Mouse (Mus musculus) c-Kit-negative CD71-positive TER-119-positive erythroid progenitor cells, embryonic 14.5 days (primary cell): ENCODE data around the gene Tom1l1.

Source experiments
- DNase-seq: peaks from one replicate; pipeline ENCODE4 v3.0.0-alpha.2; 2013; ENCODE audit warnings: low read depth, low spot score

The Tom1l1 gene

DNA sequence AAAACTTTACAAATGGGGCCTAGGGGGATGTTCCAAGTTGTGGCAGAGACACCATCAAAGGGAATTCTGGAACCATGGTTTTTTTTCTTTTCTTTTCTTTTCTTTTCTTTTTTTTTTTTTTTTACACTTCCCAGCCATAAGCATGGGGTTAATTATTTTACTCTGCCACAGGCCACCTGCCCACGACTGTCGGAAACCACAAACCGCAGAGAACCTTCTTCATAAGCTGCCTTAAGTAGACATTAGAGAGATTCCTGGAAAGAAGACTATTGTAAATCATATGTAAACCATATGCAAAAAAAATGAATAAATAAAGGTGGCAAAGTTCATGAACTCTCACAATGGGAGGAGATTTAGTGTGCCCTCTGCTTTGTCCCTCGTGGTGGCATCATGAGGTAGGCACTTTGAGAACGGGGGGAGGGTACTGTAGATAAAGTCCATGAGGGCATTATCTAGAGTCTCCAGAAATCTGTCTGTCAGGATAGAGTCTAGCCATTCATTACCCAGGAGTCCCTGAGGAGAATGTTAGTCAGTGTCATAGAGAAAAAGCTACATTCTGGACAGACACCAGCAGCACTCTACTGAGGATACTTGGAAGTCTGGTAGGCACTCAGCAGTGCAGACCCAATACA is 12.6 kb downstream of the Tom1l1 start:
- DNase-seq = peak; percentile 76

DNA sequence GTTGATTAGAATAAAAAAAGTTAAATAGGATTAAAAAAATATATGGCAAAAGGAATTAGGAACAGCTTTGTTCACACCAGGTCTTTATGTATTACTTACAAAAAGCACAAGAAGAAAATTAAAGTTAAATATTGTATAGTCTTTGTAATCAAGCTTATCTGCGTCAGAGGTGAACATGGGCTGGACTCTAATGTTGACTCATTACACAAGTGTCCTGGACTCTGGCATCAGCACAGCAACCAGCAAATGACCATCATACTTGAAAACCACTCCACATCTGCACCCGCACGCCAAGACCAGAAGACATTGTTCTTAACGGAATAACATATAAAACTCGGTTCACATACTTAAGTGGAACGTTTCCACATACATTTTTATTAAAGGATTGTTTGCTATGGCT is 20.8 kb downstream of the Tom1l1 start:
- no peak for DNase-seq

DNA sequence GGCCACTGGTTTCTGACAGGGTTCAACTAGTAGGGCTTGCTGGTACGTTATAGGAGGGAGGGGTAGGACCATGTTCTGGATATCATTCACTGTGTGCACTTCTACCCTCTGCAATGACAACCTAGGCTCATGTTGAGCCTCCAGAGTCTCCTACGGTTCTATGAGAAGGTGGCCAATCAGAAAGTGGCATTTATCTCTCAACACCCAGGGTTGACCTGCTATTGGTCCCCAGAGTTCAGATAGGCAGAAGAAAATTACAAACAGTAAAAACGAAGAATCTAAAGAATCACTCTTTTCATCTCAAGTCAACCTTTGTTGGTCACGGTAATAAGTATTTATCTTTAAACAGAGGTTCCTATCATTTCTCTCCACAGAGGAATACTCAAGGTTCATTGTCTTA is 21.2 kb downstream of the Tom1l1 start:
- no peak for DNase-seq

DNA sequence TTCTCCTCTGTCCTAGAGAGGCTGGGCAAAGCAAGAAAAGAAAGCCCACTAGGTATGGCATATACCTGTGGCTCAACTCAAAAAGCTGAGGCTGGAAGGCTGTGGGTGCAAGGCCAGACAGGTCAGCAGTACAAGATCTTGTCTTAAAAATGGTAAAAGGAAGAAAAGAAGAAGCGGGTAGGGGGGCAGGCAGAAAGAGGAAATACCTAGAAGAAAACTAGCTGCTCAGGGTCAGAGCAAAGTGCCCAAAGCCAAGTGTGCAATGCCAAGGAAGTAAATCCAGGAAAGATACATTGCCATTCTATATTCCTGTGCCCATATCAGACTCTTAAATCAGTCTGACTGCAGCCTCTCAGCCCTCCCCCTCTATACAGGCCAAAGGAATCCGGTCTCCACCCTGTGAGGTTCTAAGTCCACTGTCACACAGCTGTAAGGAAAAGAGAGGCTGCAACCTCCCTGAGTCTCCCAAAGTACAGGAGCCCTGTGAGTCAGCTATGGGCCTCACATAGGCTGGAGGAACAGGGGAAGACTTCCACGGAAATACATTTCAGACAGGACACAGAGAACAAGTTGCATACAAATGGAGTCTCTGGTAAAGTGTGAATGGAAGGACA is 21.9 kb downstream of the Tom1l1 start:
- no peak for DNase-seq

DNA sequence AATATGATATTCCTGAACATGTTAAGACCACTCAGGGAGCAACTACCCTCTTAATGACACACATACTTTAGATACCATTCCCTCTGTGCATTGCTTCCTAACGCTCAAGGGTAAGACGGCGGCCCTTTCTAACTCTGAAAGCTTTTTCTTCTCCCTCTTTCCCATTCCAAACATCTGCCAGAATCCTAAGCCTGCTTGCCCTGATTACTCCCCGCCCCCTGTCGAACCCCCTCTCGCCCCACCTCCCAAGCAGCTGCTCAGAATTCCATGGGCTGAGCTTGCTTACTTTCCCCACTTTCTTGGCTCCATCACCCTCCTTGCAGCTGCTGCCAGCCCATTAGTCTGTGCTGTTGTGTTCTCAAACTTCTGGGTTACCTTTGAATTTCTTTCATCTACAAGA is 23.0 kb downstream of the Tom1l1 start:
- no peak for DNase-seq

DNA sequence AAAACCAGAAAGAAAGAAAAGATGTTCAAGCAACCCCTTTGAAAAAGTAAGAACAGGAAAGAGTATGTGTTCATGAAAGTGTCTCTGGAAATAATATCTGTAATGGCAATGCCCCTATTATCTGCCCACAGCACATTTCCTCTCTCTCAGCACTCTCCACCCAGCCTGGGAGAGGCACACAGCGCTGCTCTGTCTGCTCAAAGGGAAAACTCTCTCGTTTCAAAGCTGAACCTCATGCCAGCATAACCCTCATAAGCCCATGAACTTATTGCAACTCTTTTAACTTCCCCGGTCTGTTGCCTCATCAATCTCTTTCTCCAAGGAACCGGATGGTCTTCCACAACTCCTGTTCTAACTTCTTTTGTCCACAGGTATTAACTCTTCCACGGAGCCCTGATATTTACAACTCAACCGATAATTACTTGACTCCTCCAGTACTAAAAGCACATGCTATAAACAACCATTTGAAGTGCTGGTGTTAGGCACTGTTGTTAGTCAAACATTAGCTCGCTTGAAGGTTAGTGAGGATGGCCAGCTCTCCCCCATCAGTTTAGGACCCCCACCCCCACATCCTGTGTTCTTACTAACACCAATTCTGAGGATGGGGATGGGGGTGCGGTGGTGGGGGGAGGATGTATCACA is 23.7 kb downstream of the Tom1l1 start:
- peak; percentile 83 for DNase-seq

DNA sequence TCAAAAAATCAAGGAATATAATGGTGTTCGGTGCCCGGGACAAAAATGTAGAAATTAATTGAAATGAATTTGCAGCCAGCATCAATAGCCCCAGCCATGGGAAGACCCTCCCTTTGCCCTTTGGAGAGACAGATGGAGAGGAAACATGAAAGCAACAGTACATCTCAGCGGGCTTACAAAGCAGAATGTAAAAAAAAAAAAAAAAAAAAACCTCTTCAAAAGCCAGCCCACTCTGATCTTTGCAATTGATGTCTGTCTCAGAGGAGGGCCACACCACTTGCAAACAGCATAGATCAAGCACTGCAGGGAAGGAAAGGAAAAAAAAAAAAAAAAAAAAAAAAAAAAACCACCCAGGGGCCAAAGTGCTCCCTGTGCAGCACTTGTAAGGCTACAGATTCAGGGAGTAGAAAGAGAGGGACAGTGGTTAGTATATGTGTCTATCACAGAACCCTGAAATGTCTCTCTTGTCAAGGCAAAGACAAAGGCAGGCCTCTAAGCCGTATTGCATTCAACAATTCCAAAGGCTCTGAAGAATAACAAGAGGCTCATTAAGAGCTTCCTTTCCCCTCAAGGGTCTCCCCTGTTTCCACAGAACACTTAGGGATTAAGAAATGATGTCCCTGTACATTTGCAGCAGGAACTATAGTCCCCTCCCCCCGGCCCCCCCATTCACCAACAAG is 24.4 kb downstream of the Tom1l1 start:
- no peak for DNase-seq

DNA sequence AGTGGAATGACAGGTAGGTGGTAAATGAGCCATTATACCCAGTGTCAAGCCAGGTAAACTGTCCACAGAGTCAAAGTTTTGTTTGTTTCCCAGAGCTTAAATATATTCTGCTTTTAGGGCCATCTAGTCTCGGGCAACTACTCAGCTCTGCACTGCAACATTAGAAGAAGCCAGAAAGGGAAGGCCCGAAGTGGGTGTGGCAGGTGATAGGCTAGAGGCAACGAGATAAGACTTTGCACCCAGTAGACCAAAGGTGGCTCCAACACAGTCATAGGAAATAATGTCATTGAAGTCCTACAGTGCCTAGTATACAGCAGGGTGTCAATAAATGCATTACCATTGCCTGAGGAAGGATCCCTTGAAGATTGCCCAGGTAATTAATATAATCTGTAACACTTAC is 25.1 kb downstream of the Tom1l1 start:
- peak; percentile 80 for DNase-seq

DNA sequence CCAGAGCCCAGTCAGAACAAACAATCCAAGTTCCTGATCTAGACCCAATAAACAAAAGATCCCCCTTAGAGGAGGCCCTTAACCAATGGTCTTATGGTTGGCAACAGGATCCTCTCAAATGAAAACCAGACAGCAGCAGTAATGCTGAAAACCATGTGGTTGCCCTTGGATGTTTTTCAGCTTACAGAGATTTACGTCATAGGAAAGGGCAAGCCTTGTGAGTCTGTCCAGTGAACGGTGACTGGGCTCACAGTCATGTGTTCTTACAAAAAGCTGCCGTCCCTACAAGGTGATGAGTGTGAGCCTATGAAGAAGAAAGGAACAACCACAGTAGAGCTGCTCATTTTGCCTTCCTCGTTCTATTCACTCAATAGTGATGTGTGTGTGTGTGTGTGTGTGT is 27.5 kb downstream of the Tom1l1 start:
- DNase-seq = no peak

DNA sequence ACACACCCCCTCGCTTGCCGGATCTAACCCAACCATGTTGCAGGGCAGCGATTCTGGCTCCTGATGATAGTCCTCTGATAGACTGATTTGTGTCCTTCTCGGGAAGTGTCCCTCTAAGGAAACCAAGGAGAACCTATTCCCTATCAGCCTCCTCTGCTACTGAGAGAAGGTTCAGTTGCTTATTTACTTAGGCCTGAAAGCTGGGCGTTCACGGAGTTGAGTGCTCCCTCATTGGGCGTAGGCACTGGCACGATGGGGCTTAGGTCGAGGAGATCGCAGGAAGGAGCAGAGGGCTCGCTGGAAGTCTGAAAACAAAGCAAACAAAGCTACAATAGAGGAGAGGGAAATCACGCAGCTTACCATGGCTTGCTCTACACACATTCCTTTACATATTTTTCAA is 30.6 kb downstream of the Tom1l1 start:
- DNase-seq = no peak

DNA sequence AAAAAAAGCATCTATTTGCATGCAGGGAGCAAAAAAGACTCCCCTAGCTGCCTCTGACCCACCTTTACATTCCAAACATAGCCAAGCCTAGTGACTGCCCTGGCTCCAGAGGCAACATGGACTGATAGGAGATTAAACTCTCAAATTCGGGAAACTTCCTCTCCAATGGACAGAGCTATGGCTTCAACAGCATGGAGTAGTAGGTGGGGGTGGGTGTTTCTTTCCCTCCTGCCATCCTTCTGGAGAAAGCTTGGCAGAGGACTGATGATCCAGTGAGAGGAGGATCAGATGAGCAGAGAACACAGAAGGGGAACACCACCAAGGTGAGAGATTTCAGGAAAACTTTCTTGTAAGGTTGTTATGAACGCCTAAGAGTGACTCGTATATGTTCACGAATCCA is 35.6 kb downstream of the Tom1l1 start:
- DNase-seq = no peak

DNA sequence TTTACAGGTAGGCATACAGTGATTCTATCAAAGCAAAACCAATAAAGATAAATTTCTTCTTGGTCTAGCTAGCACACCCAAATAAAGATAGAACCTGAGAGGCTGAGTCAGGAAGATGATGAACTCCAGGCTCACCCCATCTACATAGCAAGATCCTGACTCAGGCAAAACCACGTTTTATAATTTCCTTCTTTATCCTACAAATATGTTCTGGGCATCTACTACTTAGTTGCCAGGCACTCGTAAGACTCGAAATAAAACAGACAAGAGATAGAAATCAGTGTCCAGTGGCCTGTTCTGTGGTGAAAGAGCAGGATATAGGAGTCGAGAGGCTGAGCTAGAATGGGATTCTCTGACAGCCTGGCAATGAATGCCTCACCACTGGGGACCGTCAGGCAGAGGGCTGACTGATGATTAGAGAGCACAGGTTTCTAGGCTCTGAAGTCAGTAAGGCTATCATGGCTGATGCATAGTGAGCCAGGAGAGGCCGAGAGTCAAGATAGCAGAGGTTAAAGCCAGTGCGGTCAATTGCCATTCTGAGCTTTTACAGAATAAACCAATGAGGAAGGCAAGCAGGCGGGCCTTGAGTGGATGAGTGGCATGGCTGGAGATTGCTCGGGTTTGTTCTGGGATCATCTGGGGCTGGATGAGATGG is 37.8 kb downstream of the Tom1l1 start:
- no peak for DNase-seq

DNA sequence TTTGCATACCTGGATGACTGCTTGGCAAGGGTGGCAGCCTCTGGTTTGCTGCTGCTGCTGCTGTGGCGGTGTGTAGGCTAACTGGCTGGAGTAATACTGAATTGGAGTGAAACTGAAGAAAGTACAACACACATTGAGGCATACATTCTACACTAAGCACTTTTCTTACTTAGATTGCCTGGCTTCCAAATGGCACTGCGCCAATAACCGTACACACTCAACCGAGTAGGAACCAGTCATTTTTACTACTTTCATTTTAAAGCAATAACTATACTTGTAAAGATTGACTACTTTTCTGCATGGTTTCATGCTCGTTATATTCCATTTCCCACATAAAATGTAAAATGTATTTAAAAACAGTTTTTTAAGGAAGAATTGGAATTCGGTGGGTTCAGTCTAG is 38.4 kb downstream of the Tom1l1 start:
- DNase-seq = no peak

DNA sequence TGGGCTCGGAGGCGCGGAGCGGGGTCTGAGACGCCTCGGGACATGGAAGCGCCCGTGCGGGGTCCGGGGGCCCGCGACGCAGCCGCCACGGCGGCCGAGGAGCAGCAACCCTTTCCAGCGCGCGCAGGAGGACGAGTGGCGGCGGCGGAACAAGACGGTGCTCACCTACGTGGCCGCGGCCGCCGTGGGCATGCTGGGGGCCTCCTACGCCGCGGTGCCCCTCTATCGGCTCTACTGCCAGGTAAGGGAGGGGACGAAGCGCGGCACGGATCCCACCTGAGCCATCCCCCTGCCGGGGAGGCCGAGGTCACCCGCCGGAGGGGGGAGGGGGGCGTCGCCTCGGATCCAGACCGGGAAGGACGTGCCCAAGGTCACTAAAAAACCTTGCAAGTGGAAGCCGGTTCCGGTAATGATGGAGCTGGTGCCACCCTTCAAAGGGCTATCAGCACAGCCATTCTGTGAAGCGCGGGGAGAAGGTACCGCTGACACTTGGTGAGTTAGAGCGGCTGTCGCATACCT is 49.8 kb downstream of the Tom1l1 start:
- DNase-seq = peak; percentile 60

DNA sequence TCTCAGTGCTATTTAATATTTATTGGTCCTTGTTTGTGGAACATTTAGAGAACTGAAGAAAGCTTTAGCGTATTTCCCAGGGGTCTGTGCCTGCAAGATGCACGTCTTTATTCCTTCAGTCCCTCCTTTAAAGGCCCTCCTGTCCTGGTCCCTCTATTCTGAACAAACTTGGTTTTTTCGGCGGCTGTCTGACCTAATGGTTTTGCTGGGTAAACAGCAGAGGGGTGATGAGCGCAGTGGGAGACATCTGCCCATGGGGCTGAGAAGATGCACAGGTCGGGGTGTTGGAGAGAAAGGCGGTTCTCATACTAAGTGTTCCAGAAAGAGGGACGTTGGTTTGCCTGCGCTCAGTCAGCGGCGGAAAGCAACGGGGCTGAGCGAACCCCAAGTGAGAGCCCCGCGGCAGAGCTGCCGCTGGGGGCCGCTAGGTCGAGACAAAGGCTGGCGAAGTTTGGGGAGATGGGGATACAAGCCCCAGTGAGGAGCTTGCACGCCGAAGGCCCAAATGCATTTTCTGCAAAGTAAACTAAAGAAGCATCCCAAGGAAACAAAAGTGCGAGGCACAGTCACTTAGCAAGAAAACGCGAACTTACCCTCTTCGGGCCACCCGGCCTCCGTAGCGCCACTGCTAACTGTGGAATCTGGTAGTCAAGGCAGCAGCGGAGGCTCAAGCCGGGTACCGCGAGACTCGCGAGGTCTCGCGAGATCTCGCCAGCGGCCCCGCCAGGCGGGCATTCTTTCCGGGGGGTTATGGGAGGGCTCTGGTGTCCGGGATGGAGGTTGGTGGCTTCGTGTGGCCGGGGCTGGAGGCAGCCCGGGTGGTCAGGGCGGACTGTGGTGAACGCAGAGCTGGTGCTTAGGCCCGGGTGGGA is 50.5 kb downstream of the Tom1l1 start, which contains the start of the genes Stxbp4 and Cox11:
TSS of gene Stxbp4 (minus strand) at position 645 of the 872 bp plus-strand sequence.
TSS of gene Cox11 (plus strand) at position 734 of the 872 bp plus-strand sequence.
- DNase-seq = peak; percentile 86

DNA sequence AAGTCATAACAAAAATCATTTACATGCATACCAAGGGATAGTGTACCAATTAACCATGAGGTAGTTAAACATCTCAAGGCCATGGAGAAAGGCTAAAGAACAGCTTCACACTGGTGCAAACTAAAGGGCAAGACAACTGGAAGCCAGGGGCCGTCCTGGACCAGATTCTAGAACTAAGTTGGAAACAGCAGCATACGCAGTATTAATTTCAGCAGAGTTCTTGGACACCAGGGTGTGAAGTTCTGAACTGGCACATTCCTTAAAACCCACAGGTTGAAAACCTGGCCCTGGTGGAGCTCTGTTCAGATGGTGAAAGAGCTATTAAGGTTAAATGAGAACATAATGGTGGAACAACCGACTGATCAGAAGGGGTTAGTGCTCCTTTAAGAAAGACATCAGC is 53.5 kb downstream of the Tom1l1 start:
- no peak for DNase-seq

DNA sequence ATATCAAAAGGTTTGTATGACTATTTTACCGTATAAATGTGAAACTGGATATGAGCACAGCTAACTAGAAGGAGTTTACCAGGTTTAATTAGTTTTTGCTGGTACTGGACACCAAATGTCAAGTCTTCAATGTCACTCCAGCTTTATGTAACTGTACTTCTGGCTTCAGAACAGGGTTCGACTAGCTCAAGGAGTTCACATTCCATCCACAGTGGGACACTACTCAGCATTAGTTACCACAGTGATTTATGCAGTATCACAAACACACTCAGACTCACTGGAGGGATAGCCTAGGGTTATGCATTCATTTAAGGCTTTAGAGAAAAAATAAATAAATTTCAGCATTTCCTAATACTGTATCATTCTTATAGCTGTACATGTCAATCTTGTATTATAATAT is 55.7 kb downstream of the Tom1l1 start:
- no peak for DNase-seq

DNA sequence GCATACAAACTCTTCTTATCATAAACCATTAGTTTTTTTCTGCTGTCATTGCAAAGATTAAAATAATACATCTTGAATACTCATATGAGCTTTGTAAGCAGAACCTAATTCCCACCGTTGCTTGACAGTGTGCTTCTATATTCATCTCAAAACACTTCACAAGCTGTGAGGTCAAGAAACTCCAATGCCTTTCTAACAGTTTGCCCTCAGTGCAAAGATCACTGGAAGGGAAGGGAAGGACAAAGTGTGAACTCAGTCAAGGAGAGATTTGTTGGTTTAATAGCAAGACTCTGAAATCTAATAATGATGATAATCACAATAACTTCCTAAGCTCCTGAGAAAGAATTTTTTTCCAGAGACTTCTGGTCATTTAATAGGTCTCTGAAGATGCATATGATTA is 60.4 kb downstream of the Tom1l1 start:
- DNase-seq = no peak

DNA sequence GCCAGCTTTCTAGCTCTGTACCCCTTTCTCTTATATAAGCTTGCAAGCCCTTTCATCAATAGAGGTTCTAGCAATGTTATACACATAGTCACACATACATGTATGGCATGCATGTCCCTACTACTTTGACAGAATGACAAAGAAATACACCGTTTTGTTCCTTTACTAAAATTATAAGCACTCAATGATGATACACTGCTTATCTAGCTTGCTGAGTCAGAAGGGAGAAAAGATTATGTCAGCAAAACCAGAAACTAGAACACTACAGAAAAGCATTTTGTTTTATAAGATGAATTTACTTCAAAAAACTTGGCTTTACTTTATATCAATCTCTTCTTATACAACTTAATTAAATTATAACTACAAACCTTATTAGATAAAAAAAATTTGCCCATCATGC is 63.0 kb downstream of the Tom1l1 start:
- DNase-seq = no peak

DNA sequence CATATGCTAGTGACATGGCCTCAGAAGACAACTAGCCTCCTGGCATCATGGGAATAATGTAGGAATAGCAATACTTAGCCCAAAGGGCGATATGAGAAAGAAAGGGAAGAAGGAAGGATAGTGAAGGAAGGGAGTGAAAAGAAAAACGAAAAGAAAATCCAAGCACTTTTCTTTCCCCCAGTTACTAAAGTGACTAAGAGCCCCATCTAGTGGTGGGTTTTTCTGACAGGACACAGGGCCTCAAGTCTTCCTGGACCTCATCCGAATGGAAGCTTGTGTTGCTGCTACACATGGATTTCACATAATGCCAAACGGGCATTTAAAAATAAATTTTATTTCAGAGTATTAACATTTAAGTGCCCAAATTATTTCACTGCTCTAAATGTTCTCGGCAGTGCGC is 64.7 kb downstream of the Tom1l1 start:
- DNase-seq = peak; percentile 34

DNA sequence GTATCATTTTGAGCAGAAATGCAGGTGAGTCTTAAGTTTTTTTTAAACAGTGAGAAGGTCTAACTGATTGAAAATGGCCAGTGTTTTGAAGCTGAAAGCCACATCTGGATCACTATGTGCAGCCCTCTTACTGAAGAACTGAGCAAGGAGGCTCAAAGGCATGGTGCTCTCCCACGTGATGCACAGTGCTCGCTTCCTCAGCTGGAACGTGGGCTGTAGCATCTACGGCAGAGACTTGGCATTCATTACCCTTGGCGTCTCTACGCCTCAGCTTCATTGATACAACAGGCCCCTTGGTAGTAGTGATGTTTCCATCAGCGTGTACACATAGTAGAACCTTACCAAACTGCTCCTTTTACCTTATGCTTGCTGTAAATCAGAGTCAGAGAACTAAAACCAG is 65.7 kb downstream of the Tom1l1 start:
- no peak for DNase-seq
